8 mouse cellular contexts compared by ENCODE assay signal in genomic region chr19:3322261-3322969, GRCm38 (mm10). TPM values are rescaled to one million over a fixed set of nuclear protein-coding genes. Genes with fewer than 3 reads are reported as not detected.
A peak's percentile ranks its signal among the peaks of the same experiment; 100 is the strongest.
DNase-seq lines count a peak whose midpoint lies in the region; ATAC-seq lines count a peak whose summit lies in the region.

Gene Cpt1a, plus strand, starts transcription at chr19:3322334.

- intact Hi-C loops in gastrocnemius, postnatal 14 days (cut with DNase I; ENCODE audit: low total_unique reads) = no loop called here
- intact Hi-C loops in left cerebral cortex, postnatal 25 days (cut with DNase I) = no loop called here

- no peak for DNase-seq in frontal cortex, adult 2 months (ENCODE audit: extremely low spot score in 1 of 2, low spot score in 1 of 2)
- no peak for DNase-seq in frontal cortex, postnatal 36 days (ENCODE audit: low spot score in 2 of 2)
- peak; percentile 47 to 57 for DNase-seq in cerebellum, postnatal 10 days
- peak; percentile 65 for DNase-seq in gastrocnemius, postnatal 14 days
- peak; percentile 84 for DNase-seq in induced T-regulatory cell, adult 2 months (ENCODE audit: low read depth)
- peak in 1 of 2 experiments; percentile 16 for DNase-seq in left cerebral cortex, postnatal 25 days (ENCODE audit: low spot score in 2 of 2)
- DNase-seq in spleen, postnatal 10 days (ENCODE audit: low spot score in 2 of 2) = peak; percentile 68 to 82

- peak; percentile 39 for ATAC-seq in megakaryocyte-erythroid progenitor cell, adult 5-6 weeks (replicated peaks; ENCODE audit: low FRiP score, low TSS enrichment, poor library complexity, severe bottlenecking)

RNA-seq across cellular contexts. Expression of gene Cpt1a, which starts in this region (rescaled TPM):
- polyA plus RNA-seq in frontal cortex, adult 2 months (2012; rRNA removed) = 22.6 and 25.1 TPM in 2 replicates
- total RNA-seq in gastrocnemius, postnatal 14 days (2021) = 10 to 100 TPM; 21.9 to 23.1 TPM
- 10 to 100 TPM; 24.0 to 30.0 TPM for total RNA-seq in left cerebral cortex, postnatal 25 days (2021)
- total RNA-seq in megakaryocyte-erythroid progenitor cell, adult 5-6 weeks (2014; fragmentation: Nextera tagmentation) = 33.3 and 51.4 TPM in 2 replicates
- 34.2 and 35.2 TPM in 2 replicates for total RNA-seq in megakaryocyte-erythroid progenitor cell, adult 5-6 weeks (2017)

Comparison
In these comparisons a context has a peak if more than half of its experiments do, and no peak if none do; other contexts are left out.
1. DNase-seq: peak in cerebellum, postnatal 10 days (2 of 2), gastrocnemius, postnatal 14 days (single experiment), induced T-regulatory cell, adult 2 months (single experiment) and spleen, postnatal 10 days (2 of 2); none in frontal cortex, adult 2 months (0 of 2) and frontal cortex, postnatal 36 days (0 of 2).